Mouse (Mus musculus) gastrocnemius, adult 2 months (tissue): Measurements from ENCODE around the gene Hip1. TPM values are rescaled to one million over a fixed set of nuclear protein-coding genes. Genes with fewer than 3 reads are reported as not detected.

Source experiments
- DNase-seq: peaks from one replicate; pipeline ENCODE4 v3.0.0; 2022
- H3K27ac ChIP-seq: fragments of 200-600 bp; 2 replicates; pipeline ENCODE4 v1.8.1; 2022; ENCODE audit warnings: mild to moderate bottlenecking
- H3K4me3 ChIP-seq: fragments of 200-600 bp; 2 replicates; pipeline ENCODE4 v1.8.1; 2022; ENCODE audit warnings: mild to moderate bottlenecking, moderate library complexity
- CTCF ChIP-seq: fragments of 200-600 bp; IDR thresholded peaks from 2 replicates; pipeline ENCODE4 v1.8.1; 2022; ENCODE audit warnings: antibody characterized with exemption, mild to moderate bottlenecking, moderate library complexity
- intact Hi-C: fragments of 180-260 bp; cut with DNase I; formaldehyde crosslinking; loops from one replicate; pipeline ENCODE4 v1.15.1; 2025
- total RNA-seq, 2 experiments: library from RNA; stranded (reverse); gene quantifications; 2 replicates each; pipeline ENCODE4 v1.2.3; 2021

The Hip1 gene
- total RNA-seq, 2 experiments from 2014 or later = 19.6 to 22.9 TPM

DNA sequence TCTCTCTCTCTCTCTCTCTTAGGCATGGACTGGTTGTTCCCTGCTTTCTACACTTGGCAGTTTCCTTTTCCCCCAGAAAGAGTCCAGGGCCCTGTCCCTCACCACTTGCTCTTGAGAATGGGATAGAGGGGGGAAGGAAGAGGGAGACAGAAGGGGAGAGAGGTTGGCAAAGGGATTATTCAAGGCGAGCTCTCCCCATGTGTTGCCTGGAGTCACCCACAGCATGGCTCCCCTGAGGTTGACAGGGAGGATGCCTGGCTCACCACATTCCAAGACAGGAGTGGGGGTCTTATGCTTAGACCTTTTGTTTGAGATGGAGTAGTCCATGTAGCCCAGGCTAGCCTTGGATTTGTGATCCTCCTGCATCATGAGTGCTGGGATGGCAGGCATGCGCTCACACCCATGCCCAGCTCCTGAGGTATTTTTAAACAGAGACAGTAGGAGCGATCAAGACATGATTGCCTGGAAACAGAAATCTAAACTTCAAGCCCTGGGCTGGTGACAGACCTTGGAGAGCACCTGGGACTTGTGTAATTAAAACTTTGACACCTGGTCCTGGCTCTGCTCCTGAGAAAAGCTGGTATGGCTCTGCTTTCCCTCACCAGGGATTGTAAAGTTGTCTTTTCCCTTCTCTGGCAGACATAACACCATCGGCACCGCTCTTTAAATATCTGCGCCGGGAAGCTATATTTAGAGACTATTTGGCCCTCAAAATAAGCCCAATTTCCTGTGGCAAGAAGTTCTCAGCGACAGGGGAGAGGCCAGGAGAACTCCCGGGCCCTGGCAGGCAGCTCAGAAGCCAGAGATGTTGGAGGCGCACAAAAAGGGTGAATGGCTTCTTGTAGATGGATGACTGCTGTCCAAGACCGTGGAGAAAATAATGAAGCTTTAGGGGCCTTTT lies 20.0 kb downstream of the Hip1 start:
- Histone ChIP-seq H3K4me3 (peak overlapping the region; percentile 45), H3K27ac (peak overlapping the region; percentile 93)
- peak; percentile 63 for DNase-seq
- intact Hi-C loops = no loop called here
- no peak for TF ChIP-seq CTCF

DNA sequence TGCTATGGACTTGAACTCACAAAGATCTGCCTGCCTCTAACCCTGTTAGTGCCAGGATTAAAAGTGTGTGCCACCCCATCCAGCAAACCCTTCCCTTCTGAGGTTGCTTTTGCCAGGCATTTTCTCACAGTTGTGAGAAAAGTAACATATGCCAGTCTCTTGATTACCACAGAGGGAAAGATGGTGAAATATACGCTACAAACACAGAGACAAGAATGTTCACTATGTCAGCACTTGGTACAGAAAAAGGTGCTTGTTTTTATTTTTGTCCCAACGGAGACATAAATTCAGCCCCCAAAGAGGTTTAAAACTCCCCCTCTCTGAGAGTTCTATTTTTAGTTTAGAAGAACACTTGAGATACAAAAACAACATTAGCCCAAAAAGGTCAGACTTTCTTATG lies 20.8 kb downstream of the Hip1 start:
- DNase-seq = no peak
- intact Hi-C loops = no loop called here
- Histone ChIP-seq H3K27ac (peak overlapping the region; percentile 93), H3K4me3 (no peak overlapping the region)
- TF ChIP-seq CTCF = no peak

DNA sequence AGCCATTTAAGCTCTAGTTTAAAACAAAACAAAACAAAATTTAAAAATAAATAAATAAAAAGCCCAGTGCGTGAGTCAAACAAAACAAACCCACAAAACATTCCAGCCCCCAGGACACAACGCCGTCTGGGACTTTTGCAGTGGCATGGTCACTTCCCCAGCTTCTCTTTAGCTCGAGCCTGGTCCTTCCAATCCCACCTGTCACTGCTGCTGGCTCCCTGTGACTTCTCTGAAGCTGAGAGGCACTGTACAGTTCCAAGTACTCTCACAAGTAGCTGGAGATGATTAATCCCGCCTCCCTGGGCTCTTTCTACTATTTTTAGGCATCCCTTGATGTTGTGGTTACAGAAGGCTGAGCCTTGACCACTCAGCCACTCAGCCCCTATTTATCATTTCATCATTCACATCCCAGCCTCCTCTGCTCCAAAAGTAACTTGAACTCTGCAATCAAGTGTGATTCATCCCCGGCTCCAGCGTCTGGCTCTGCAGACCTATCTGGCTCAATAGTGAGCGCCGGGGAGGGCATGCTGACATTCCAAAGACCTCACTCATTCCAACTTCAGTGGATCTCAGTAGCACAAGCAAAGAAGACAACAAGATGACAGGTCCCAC lies 22.7 kb downstream of the Hip1 start:
- Histone ChIP-seq H3K4me3 (peak overlapping the region; percentile 17; the same call in 1 of the 2 replicates), H3K27ac (peak overlapping the region; percentile 80)
- intact Hi-C loops = no loop called here
- peak; percentile 66 for DNase-seq
- no peak for TF ChIP-seq CTCF

GRCm38 (mm10) chr5:135517348-135517883 lies 27.5 kb downstream of the Hip1 start:
- intact Hi-C loops = no loop called here
- TF ChIP-seq CTCF = no peak
- no peak overlapping the region for H3K4me3 ChIP-seq
- DNase-seq = no peak
- H3K27ac ChIP-seq = no peak overlapping the region

DNA sequence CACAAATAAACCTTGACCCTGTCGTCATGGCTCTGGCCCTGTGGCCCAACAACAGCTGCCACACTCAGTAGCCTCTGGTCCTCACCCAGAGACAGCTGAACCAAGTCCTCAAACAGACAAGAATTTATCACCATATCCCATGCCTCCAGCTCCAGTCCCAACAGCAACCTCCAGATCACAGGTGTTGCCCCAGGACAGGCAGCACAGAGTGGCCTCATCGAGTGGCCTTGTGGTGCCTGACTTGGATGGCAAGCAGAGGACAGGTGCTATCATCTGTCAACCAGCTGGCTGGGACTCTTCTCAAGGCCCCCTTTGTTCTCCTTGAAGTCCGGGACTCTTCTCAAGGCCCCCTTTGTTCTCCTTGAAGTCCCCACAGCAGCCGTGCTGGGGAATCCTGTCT lies 31.8 kb downstream of the Hip1 start:
- TF ChIP-seq CTCF = no peak
- H3K4me3 ChIP-seq = no peak overlapping the region
- peak overlapping the region; percentile 10; the same call in 1 of the 2 replicates for H3K27ac ChIP-seq
- intact Hi-C loops = no loop called here
- DNase-seq = no peak

- TF ChIP-seq CTCF = peak; percentile 56
- intact Hi-C loops = loop anchor here (2.0 kb wide), 1 partner anchor 34 kb away; the partner anchor contains the start of gene Hip1
Measured at GRCm38 (mm10) chr5:135511105-135511504, 33.8 kb downstream of the Hip1 start.

DNA sequence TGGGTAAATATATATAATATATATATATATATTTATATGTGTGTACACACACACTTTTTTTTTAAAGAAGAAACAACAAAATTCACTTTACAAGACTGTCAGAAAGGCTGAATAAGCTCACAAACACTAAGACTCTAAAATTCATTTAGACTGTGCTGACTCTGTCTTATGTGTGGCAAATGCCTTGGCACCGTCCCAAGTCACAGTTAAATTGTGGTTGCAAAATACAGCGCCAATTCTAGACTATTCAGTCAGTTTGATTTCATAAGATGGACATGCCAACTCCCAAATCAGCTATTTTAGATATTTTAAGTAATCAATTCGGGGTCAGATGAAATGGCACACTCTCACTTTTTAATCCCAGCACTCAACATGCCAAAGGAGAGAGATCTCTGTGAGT lies 36.6 kb downstream of the Hip1 start:
- Histone ChIP-seq H3K27ac (no peak overlapping the region), H3K4me3 (no peak overlapping the region)
- DNase-seq = no peak
- intact Hi-C loops = no loop called here
- TF ChIP-seq CTCF = no peak

More at GRCm38 (mm10) chr5:135511105-135511504, 33.8 kb downstream of the Hip1 start:
- H3K27ac ChIP-seq = no peak overlapping the region
- H3K4me3 ChIP-seq = no peak overlapping the region
- DNase-seq = no peak

- TF ChIP-seq CTCF = no peak
- Histone ChIP-seq H3K4me3 (no peak overlapping the region), H3K27ac (no peak overlapping the region)
- no peak for DNase-seq
- intact Hi-C loops = no loop called here
Measured at GRCm38 (mm10) chr5:135507561-135508273, 37.2 kb downstream of the Hip1 start.

GRCm38 (mm10) chr5:135505442-135505841 lies 39.5 kb downstream of the Hip1 start:
- Histone ChIP-seq H3K27ac (no peak overlapping the region), H3K4me3 (no peak overlapping the region)
- TF ChIP-seq CTCF = no peak
- intact Hi-C loops = no loop called here
- DNase-seq = no peak

- H3K4me3 ChIP-seq = no peak overlapping the region
- no peak for TF ChIP-seq CTCF
- H3K27ac ChIP-seq = no peak overlapping the region
- no peak for DNase-seq
- intact Hi-C loops = no loop called here
Measured at GRCm38 (mm10) chr5:135502931-135503330, 42.0 kb downstream of the Hip1 start.

GRCm38 (mm10) chr5:135502027-135502426 lies 42.9 kb downstream of the Hip1 start:
- intact Hi-C loops = no loop called here
- TF ChIP-seq CTCF = no peak
- no peak overlapping the region for H3K27ac ChIP-seq
- H3K4me3 ChIP-seq = no peak overlapping the region
- DNase-seq = no peak

DNA sequence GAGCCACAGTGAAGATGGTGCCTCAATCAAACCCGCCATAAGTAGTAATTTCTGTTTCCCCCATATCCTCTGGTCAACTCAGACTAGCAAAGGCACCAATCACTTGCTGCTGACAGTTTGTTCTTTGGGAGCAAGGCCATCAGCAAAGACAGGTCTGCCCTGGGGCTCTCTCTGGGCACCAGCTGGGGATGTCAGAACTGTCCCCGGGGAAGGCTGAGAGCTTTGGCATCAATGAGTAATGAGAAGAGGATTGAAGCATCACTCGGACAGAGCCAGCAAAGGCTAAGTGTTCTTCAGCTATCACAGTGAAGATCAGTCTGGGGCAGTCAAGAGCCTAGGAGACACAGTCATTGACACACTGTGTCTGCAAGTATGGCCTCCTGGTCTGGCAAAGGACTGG lies 46.0 kb downstream of the Hip1 start:
- Histone ChIP-seq H3K4me3 (no peak overlapping the region), H3K27ac (no peak overlapping the region)
- DNase-seq = peak; percentile 7
- no peak for TF ChIP-seq CTCF
- intact Hi-C loops = no loop called here
